Mouse (Mus musculus): Measurements from ENCODE around the gene Jarid2. TPM values are rescaled to one million over a fixed set of nuclear protein-coding genes. Genes with fewer than 3 reads are reported as not detected.

Gene Jarid2
- polyA plus RNA-seq (2015; fragmentation: Illumina TruSeq; extraction: RNeasy Lipid Tissue Mini Kit (QIAGEN cat#74804); ENCODE audit: insufficient read depth, low read depth, low replicate concordance): 3.3 TPM

GRCm38 (mm10) chr13:44729424-44729971 lies at the start of gene Jarid2:
Gene Jarid2 (plus strand): TSS chr13:44729474.

